Mouse (Mus musculus) kidney, embryonic 16.5 days (tissue): Measurements from ENCODE around the gene Obsl1. TPM values are rescaled to one million over a fixed set of nuclear protein-coding genes. Genes with fewer than 3 reads are reported as not detected.

Experiments used
- ATAC-seq: fragments of 200-750 bp; cut with Nextera tagmentation; 2 replicates; pipeline ENCODE4 v1.8.0; 2017; ENCODE audit warnings: moderate TSS enrichment; ENCODE audit not compliant: low FRiP score, low TSS enrichment
- H3K27ac ChIP-seq: fragments of 300-500 bp; sonication (generic); 2 replicates; pipeline ENCODE4 v1.5.1; 2014; ENCODE audit warnings: low read length
- H3K27me3 ChIP-seq: fragments of 300-500 bp; sonication (generic); 2 replicates; pipeline ENCODE4 v1.6.1; 2014; ENCODE audit warnings: low read length, control low read depth, mixed read lengths; ENCODE audit not compliant: insufficient read depth
- H3K36me3 ChIP-seq: fragments of 300-500 bp; sonication (generic); 2 replicates; pipeline ENCODE4 v1.6.1; 2014; ENCODE audit warnings: low read length, control low read depth, mixed read lengths; ENCODE audit not compliant: insufficient read depth
- H3K4me1 ChIP-seq: fragments of 300-500 bp; sonication (generic); 2 replicates; pipeline ENCODE4 v1.6.1; 2014; ENCODE audit warnings: low read length, control low read depth, mixed read lengths; ENCODE audit not compliant: insufficient read depth
- H3K4me2 ChIP-seq: fragments of 300-500 bp; sonication (generic); replicated peaks from 2 replicates; pipeline ENCODE4 v1.6.1; 2014; ENCODE audit warnings: low read depth, low read length
- H3K4me3 ChIP-seq: fragments of 300-500 bp; sonication (generic); 2 replicates; pipeline ENCODE4 v1.5.1; 2014; ENCODE audit warnings: mild to moderate bottlenecking, low read length
- H3K9ac ChIP-seq: fragments of 300-500 bp; sonication (generic); replicated peaks from 2 replicates; pipeline ENCODE4 v1.6.1; 2014; ENCODE audit warnings: low read length
- H3K9me3 ChIP-seq: fragments of 300-500 bp; sonication (generic); 2 replicates; pipeline ENCODE4 v1.6.1; 2016; ENCODE audit warnings: low read length, control low read depth
- WGBS: fragments of 180-500 bp; shearing (Covaris S2); extraction: QIAGEN DNeasy Blood & Tissue Kit; methylation state at CpG from one replicate; pipeline ENCODE4 v1.1.7; 2014; 5-methylcytosine and 5-hydroxymethylcytosine counted together
- polyA plus RNA-seq: library from polyadenylated mRNA; unstranded; fragments of >200 nt; fragmentation: Nextera tagmentation; extraction: Ambion mirVana; gene quantifications from 2 replicates; pipeline ENCODE4 v1.2.1, GENCODE M21; 2015

Obsl1 gene
- polyA plus RNA-seq, 1 experiment from 2014 or later = 60.9 TPM

- peaks cover 28% of the 10 kb centered on the region for H3K36me3 ChIP-seq
- H3K4me3 ChIP-seq = peak overlapping the region; percentile 61
- WGBS = under 1% methylated on average over 62 of the region's 62 CpGs
- peaks cover 26% of the 10 kb centered on the region for H3K4me1 ChIP-seq
- ATAC-seq = peak; percentile 62
- no peak overlapping the region for H3K27ac ChIP-seq
- no peaks in the 10 kb centered on the region for H3K9me3 ChIP-seq
- peak overlapping the region; percentile 86 for H3K4me2 ChIP-seq
- H3K9ac ChIP-seq = peak overlapping the region; percentile 42; the same call in 1 of the 2 replicates
- H3K27me3 ChIP-seq = peaks cover 61% of the 10 kb centered on the region
These were observed 18.7 kb downstream of the Obsl1 start for GRCm38 (mm10) chr1:75487405-75488161.

GRCm38 (mm10) chr1:75487040-75487404, 19.2 kb downstream of the Obsl1 start:
- peak overlapping the region; percentile 42; the same call in 1 of the 2 replicates for H3K9ac ChIP-seq
- H3K4me2 ChIP-seq = peak overlapping the region; percentile 86
- H3K27me3 ChIP-seq = peaks cover 65% of the 10 kb centered on the region
- H3K9me3 ChIP-seq = no peaks in the 10 kb centered on the region
- ATAC-seq = peak; percentile 11; the same call in 1 of the 2 replicates
- WGBS = 4% methylated on average over 13 of the region's 13 CpGs
- H3K36me3 ChIP-seq = peaks cover 22% of the 10 kb centered on the region
- peaks cover 28% of the 10 kb centered on the region for H3K4me1 ChIP-seq
- H3K27ac ChIP-seq = no peak overlapping the region
- H3K4me3 ChIP-seq = peak overlapping the region; percentile 61

- Histone ChIP-seq H3K9me3 (no peaks in the 10 kb centered on the region), H3K36me3 (peaks cover 20% of the 10 kb centered on the region), H3K4me1 (peaks cover 28% of the 10 kb centered on the region), H3K4me2 (peak overlapping the region; percentile 86), H3K9ac (no peak overlapping the region), H3K27me3 (peaks cover 69% of the 10 kb centered on the region), H3K4me3 (peak overlapping the region; percentile 61), H3K27ac (no peak overlapping the region)
- ATAC-seq = no peak
- WGBS = 6% methylated on average over 24 of the region's 24 CpGs
These were observed 19.7 kb downstream of the Obsl1 start for GRCm38 (mm10) chr1:75486561-75486960.

GRCm38 (mm10) chr1:75480735-75481134, 25.5 kb downstream of the Obsl1 start:
- Histone ChIP-seq H3K36me3 (peaks cover 9% of the 10 kb centered on the region), H3K9ac (no peak overlapping the region), H3K9me3 (no peaks in the 10 kb centered on the region), H3K4me3 (no peak overlapping the region), H3K27ac (no peak overlapping the region), H3K4me2 (no peak overlapping the region), H3K27me3 (peaks cover 57% of the 10 kb centered on the region), H3K4me1 (peaks cover 35% of the 10 kb centered on the region)
- 89% methylated on average over 7 of the region's 7 CpGs for WGBS
- ATAC-seq = no peak

- no peaks in the 10 kb centered on the region for H3K9me3 ChIP-seq
- peaks cover 50% of the 10 kb centered on the region for H3K27me3 ChIP-seq
- peaks cover 16% of the 10 kb centered on the region for H3K36me3 ChIP-seq
- WGBS = 12% methylated on average over 13 of the region's 13 CpGs
- H3K27ac ChIP-seq = no peak overlapping the region
- no peak for ATAC-seq
- no peak overlapping the region for H3K9ac ChIP-seq
- H3K4me3 ChIP-seq = peak overlapping the region; percentile 76
- peak overlapping the region; percentile 79 for H3K4me2 ChIP-seq
- peaks cover 35% of the 10 kb centered on the region for H3K4me1 ChIP-seq
These were observed 26.2 kb downstream of the Obsl1 start for GRCm38 (mm10) chr1:75480036-75480435.

- Histone ChIP-seq H3K4me1 (peaks cover 35% of the 10 kb centered on the region), H3K36me3 (peaks cover 19% of the 10 kb centered on the region), H3K4me2 (peak overlapping the region; percentile 79), H3K9me3 (no peaks in the 10 kb centered on the region), H3K4me3 (peak overlapping the region; percentile 76), H3K9ac (no peak overlapping the region), H3K27me3 (peaks cover 46% of the 10 kb centered on the region), H3K27ac (no peak overlapping the region)
- no peak; the same call in 1 of the 2 replicates for ATAC-seq
- under 1% methylated on average over 15 of the region's 24 CpGs for WGBS
These were observed 26.6 kb downstream of the Obsl1 start for GRCm38 (mm10) chr1:75479635-75479989.

GRCm38 (mm10) chr1:75478916-75479634, 27.2 kb downstream of the Obsl1 start, which contains the start of the genes Chpf and Tmem198:
Gene Chpf, minus strand, starts transcription at chr1:75479307.
Gene Tmem198, plus strand, starts transcription at chr1:75479532.
- WGBS = under 1% methylated on average over 59 of the region's 76 CpGs
- peak within 1 kb of the TSS; percentile 76 for H3K9ac ChIP-seq

GRCm38 (mm10) chr1:75478497-75478896, 27.8 kb downstream of the Obsl1 start:
- peaks cover 33% of the 10 kb centered on the region for H3K4me1 ChIP-seq
- H3K4me3 ChIP-seq = peak overlapping the region; percentile 76
- peak overlapping the region; percentile 76 for H3K9ac ChIP-seq
- H3K27ac ChIP-seq = peak overlapping the region; percentile 43
- peaks cover 38% of the 10 kb centered on the region for H3K27me3 ChIP-seq
- peaks cover 19% of the 10 kb centered on the region for H3K36me3 ChIP-seq
- ATAC-seq = no peak; the same call in 1 of the 2 replicates
- H3K4me2 ChIP-seq = peak overlapping the region; percentile 79
- 0% methylated on average over 19 of the region's 25 CpGs for WGBS
- no peaks in the 10 kb centered on the region for H3K9me3 ChIP-seq

More at GRCm38 (mm10) chr1:75478916-75479634, 27.2 kb downstream of the Obsl1 start, which contains the start of the genes Chpf and Tmem198:
- H3K27me3 ChIP-seq = peaks cover 41% of the 10 kb centered on the region
- peak within 1 kb of the TSS; percentile 79 for H3K4me2 ChIP-seq
- peak within 1 kb of the TSS; percentile 43 for H3K27ac ChIP-seq
- H3K4me1 ChIP-seq = peaks cover 33% of the 10 kb centered on the region
- H3K36me3 ChIP-seq = peaks cover 19% of the 10 kb centered on the region
- H3K4me3 ChIP-seq = peak within 1 kb of the TSS; percentile 76
- H3K9me3 ChIP-seq = no peaks in the 10 kb centered on the region
- ATAC-seq = peak; percentile 92

GRCm38 (mm10) chr1:75477966-75478290, 28.3 kb downstream of the Obsl1 start:
- Histone ChIP-seq H3K4me3 (peak overlapping the region; percentile 76), H3K36me3 (peaks cover 23% of the 10 kb centered on the region), H3K4me2 (peak overlapping the region; percentile 79), H3K9me3 (no peaks in the 10 kb centered on the region), H3K9ac (peak overlapping the region; percentile 76; the same call in 1 of the 2 replicates), H3K4me1 (peaks cover 29% of the 10 kb centered on the region), H3K27ac (no peak overlapping the region), H3K27me3 (peaks cover 32% of the 10 kb centered on the region)
- no peak for ATAC-seq
- 47% methylated on average over 3 of the region's 3 CpGs for WGBS
